Mouse (Mus musculus): Measurements from ENCODE around the gene Prpf18. TPM values are rescaled to one million over a fixed set of nuclear protein-coding genes. Genes with fewer than 3 reads are reported as not detected.

Prpf18 gene
- total and polyA plus RNA-seq, 3 experiments: 23.8 to 37.6 (median 35.0) TPM

- TF ChIP-seq TCF12 (IDR thresholded peaks at IDR 0.05; ENCODE audit: low read depth, low read length) (no peak), HCFC1 (IDR thresholded peaks at IDR 0.05; ENCODE audit: low read depth, low read length) (no peak), IRF4 (IDR thresholded peaks at IDR 0.05; ENCODE audit: low read depth, low read length) (no peak), BHLHE40 (IDR thresholded peaks at IDR 0.05; ENCODE audit: low read depth, low read length) (no peak), RCOR1 (conservative IDR thresholded peaks at IDR 0.05; ENCODE audit: low read depth, low read length) (no peak), ELF1 (IDR thresholded peaks at IDR 0.05; ENCODE audit: low read depth, low read length) (no peak), E2F4 (IDR thresholded peaks at IDR 0.05; ENCODE audit: insufficient replicate concordance, low read depth, low read length) (no peak), SIN3A (IDR thresholded peaks at IDR 0.05; ENCODE audit: low read length) (no peak), JUND (conservative IDR thresholded peaks at IDR 0.05; ENCODE audit: low read depth, low read length) (no peak), MAX (IDR thresholded peaks at IDR 0.05; ENCODE audit: low read length) (no peak), USF2 (conservative IDR thresholded peaks at IDR 0.05; ENCODE audit: low read depth, low read length) (no peak), KAT2A (IDR thresholded peaks at IDR 0.05; ENCODE audit: insufficient replicate concordance, low read length) (no peak), NRF1 (IDR thresholded peaks at IDR 0.05; ENCODE audit: low read depth, low read length) (no peak)
- Histone ChIP-seq H3K4me3 (replicated peaks in 1 of 3; ENCODE audit: low read depth in 2 of 3, low read length in 2 of 3, poor library complexity in 1 of 3) (no peak overlapping the region), H3K27ac (ENCODE audit: insufficient read depth, low read depth) (no peak overlapping the region), H3K4me1 (ENCODE audit: control insufficient read depth in 1 of 2, insufficient read depth in 2 of 2) (peaks cover 5 to 38% of the 10 kb centered on the region in 2 experiments), H3K27me3 (replicated peaks) (no peaks in the 10 kb centered on the region), H3K36me3 (replicated peaks in 1 of 2; ENCODE audit: control insufficient read depth in 1 of 2, insufficient read depth in 1 of 2, low read length in 1 of 2) (peaks cover 0 to 7% of the 10 kb centered on the region in 2 experiments), H3K79me2 (replicated peaks; ENCODE audit: control insufficient read depth, extremely low read depth, insufficient read depth, poor library complexity, severe bottlenecking) (no peaks in the 10 kb centered on the region), H3K9me3 (replicated peaks; ENCODE audit: low read length) (no peaks in the 10 kb centered on the region), H3K4me2 (ENCODE audit: insufficient read depth, low read depth, poor library complexity, severe bottlenecking) (no peak overlapping the region), H3K9ac (ENCODE audit: insufficient read depth, low read depth) (no peak overlapping the region)
- no peak for DNase-seq (ENCODE audit: extremely low read depth)
- in situ Hi-C loops (cut with MboI; ENCODE audit: low pct_ligation_motif_present, low pct_unique_long_range_greater_than_20kb, low sequenced_read_pairs) (no loop called here), dilution Hi-C loops (cut with MboI; ENCODE audit: extremely low pct_ligation_motif_present, extremely low pct_unique_long_range_greater_than_20kb, low sequenced_read_pairs) (no loop called here)
Observed at GRCm38 (mm10) chr2:4574251-4574650, 77.7 kb downstream of the Prpf18 start.

- dilution Hi-C loops (cut with MboI; ENCODE audit: extremely low pct_ligation_motif_present, extremely low pct_unique_long_range_greater_than_20kb, low sequenced_read_pairs): no loop called here
- Histone ChIP-seq H3K4me2 (ENCODE audit: insufficient read depth, low read depth, poor library complexity, severe bottlenecking) (no peak overlapping the region; the same call in 1 of the 2 replicates), H3K27ac (ENCODE audit: insufficient read depth, low read depth) (no peak overlapping the region), H3K4me1 (ENCODE audit: control insufficient read depth in 1 of 2, insufficient read depth in 2 of 2) (peaks cover 8 to 47% of the 10 kb centered on the region in 2 experiments), H3K4me3 (replicated peaks in 1 of 3; ENCODE audit: low read depth in 2 of 3, low read length in 2 of 3, poor library complexity in 1 of 3) (no peak overlapping the region), H3K9ac (ENCODE audit: insufficient read depth, low read depth) (no peak overlapping the region), H3K9me3 (replicated peaks; ENCODE audit: low read length) (no peaks in the 10 kb centered on the region), H3K79me2 (replicated peaks; ENCODE audit: control insufficient read depth, extremely low read depth, insufficient read depth, poor library complexity, severe bottlenecking) (no peaks in the 10 kb centered on the region), H3K27me3 (replicated peaks) (no peaks in the 10 kb centered on the region), H3K36me3 (replicated peaks in 1 of 2; ENCODE audit: control insufficient read depth in 1 of 2, insufficient read depth in 1 of 2, low read length in 1 of 2) (peaks cover 0 to 7% of the 10 kb centered on the region in 2 experiments)
- peak; percentile 68 for DNase-seq (ENCODE audit: extremely low read depth)
- in situ Hi-C loops (cut with MboI; ENCODE audit: low pct_ligation_motif_present, low pct_unique_long_range_greater_than_20kb, low sequenced_read_pairs): no loop called here
- TF ChIP-seq KAT2A (IDR thresholded peaks at IDR 0.05; ENCODE audit: insufficient replicate concordance, low read length) (no peak), POLR2AphosphoS2 (IDR thresholded peaks at IDR 0.05; ENCODE audit: low read depth, low read length) (no peak), MAX (IDR thresholded peaks at IDR 0.05; ENCODE audit: low read length) (0 out of 2 replicates have a peak, but pooled peaks have one; percentile 13), MEF2A (IDR thresholded peaks at IDR 0.05; ENCODE audit: borderline replicate concordance, low read depth, low read length) (no peak), IRF4 (IDR thresholded peaks at IDR 0.05; ENCODE audit: low read depth, low read length) (peak; percentile 59), UBTF (IDR thresholded peaks at IDR 0.05; ENCODE audit: low read depth, low read length) (no peak), GABPA (IDR thresholded peaks at IDR 0.05; ENCODE audit: insufficient replicate concordance, low read depth, low read length) (no peak), HCFC1 (IDR thresholded peaks at IDR 0.05; ENCODE audit: low read depth, low read length) (no peak), RAD21 (IDR thresholded peaks at IDR 0.05; ENCODE audit: low read depth, low read length) (peak; percentile 37), RCOR1 (conservative IDR thresholded peaks at IDR 0.05; ENCODE audit: low read depth, low read length) (no peak), TCF12 (IDR thresholded peaks at IDR 0.05; ENCODE audit: low read depth, low read length) (no peak), USF2 (conservative IDR thresholded peaks at IDR 0.05; ENCODE audit: low read depth, low read length) (no peak), MYC (IDR thresholded peaks at IDR 0.05; ENCODE audit: low read depth, low read length) (no peak), ZC3H11A (IDR thresholded peaks at IDR 0.05; ENCODE audit: low read depth, low read length) (no peak), SMC3 (IDR thresholded peaks at IDR 0.05; ENCODE audit: low read depth, low read length) (peak; percentile 33), PAX5 (IDR thresholded peaks at IDR 0.05; ENCODE audit: low read length) (no peak), ELF1 (IDR thresholded peaks at IDR 0.05; ENCODE audit: low read depth, low read length) (no peak), CTCF (conservative IDR thresholded peaks at IDR 0.05 in 1 of 2, IDR thresholded peaks at IDR 0.05 in 1 of 2; ENCODE audit: low read depth in 2 of 2, low read length in 2 of 2) (peak in 1 of 2 experiments; percentile 54; a peak in 2 of 4 replicates), E2F4 (IDR thresholded peaks at IDR 0.05; ENCODE audit: insufficient replicate concordance, low read depth, low read length) (no peak), BHLHE40 (IDR thresholded peaks at IDR 0.05; ENCODE audit: low read depth, low read length) (no peak), EP300 (IDR thresholded peaks at IDR 0.05; ENCODE audit: low read length) (peak; percentile 77)
Observed at GRCm38 (mm10) chr2:4573386-4573785, 78.5 kb downstream of the Prpf18 start.

All from CH12.LX (cell line).